Mouse (Mus musculus): ENCODE results near the gene Syt15. TPM values are rescaled to one million over a fixed set of nuclear protein-coding genes. Genes with fewer than 3 reads are reported as not detected.
A peak's percentile ranks its signal among the peaks of the same experiment; 100 is the strongest.
"Not testable (repeated sequence)": the region's sequence is repeated elsewhere in the genome, so short reads cannot be mapped to it uniquely, and the experiment has no call there.

Gene Syt15
- polyA plus RNA-seq, 1 experiment from 2014 or later: not detected

DNA sequence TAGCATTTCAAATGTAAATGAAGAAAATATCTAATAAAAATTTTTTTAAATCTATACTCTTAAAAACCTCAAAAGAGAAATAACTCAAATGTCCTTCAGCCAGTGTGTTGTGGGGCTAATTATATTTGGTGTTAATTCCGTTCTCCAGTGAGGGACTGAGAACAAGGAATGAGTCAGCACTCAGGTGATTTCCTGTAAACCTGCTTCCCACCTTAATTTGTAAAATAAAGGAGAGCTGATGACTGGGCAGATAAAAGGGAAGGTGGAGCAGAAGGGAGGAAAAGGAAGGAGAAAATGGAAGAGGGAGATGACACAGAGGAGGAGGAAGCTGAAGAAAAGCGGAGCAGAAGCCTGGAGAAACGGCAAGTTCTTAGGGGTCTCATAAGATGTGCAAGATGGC lies 39.1 kb downstream of the Syt15 start:
- WGBS: 77% methylated on average over 3 of the region's 3 CpGs
- not testable (repeated sequence) for H3K9ac ChIP-seq (replicated peaks; ENCODE audit: low read length); DNase-seq (ENCODE audit: low spot score); H3K27ac ChIP-seq (replicated peaks; ENCODE audit: low read depth, low read length); H3K36me3 ChIP-seq (replicated peaks; ENCODE audit: control insufficient read depth, insufficient read depth, low read depth, low read length); H3K4me2 ChIP-seq (ENCODE audit: low read depth, low read length); H3K4me3 ChIP-seq (ENCODE audit: low read depth, low read length); H3K9me3 ChIP-seq (replicated peaks; ENCODE audit: control insufficient read depth, low read length); ATAC-seq (replicated peaks; ENCODE audit: insufficient number of reproducible peaks, low FRiP score, low TSS enrichment, low read depth); H3K27me3 ChIP-seq (ENCODE audit: control insufficient read depth, insufficient read depth, low read length); H3K4me1 ChIP-seq (ENCODE audit: control insufficient read depth, insufficient read depth, low read length)

DNA sequence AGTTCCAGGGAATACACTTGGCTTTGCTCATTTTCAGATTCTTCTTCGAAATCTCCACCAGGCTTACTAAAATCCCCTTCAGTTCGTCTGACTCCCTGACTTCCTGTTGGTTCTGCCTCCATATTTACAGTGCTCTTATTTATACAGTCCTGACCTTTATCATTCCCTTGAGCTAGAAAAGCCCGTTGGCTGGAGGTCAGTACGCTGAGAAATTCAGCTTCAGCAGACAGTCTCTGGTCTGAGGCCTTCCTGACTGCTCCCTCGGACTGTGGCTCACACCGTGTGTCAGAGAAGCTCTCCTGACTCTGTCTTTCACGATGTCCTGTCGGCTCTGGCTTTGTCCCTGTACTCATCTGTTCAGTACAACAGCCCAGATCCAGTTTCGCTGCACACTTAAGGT lies 48.7 kb downstream of the Syt15 start:
- no peaks in the 10 kb centered on the region for H3K27me3 ChIP-seq (ENCODE audit: control insufficient read depth, insufficient read depth, low read length)
- H3K36me3 ChIP-seq (replicated peaks; ENCODE audit: control insufficient read depth, insufficient read depth, low read depth, low read length): no peaks in the 10 kb centered on the region
- H3K9me3 ChIP-seq (replicated peaks; ENCODE audit: control insufficient read depth, low read length): no peaks in the 10 kb centered on the region
- no peaks in the 10 kb centered on the region for H3K4me1 ChIP-seq (ENCODE audit: control insufficient read depth, insufficient read depth, low read length)
- ATAC-seq (replicated peaks; ENCODE audit: insufficient number of reproducible peaks, low FRiP score, low TSS enrichment, low read depth) (no peak), DNase-seq (ENCODE audit: low spot score) (no peak)
- no peak overlapping the region for H3K4me2 ChIP-seq (ENCODE audit: low read depth, low read length)
- H3K9ac ChIP-seq (replicated peaks; ENCODE audit: low read length): no peak overlapping the region
- no peak overlapping the region for H3K4me3 ChIP-seq (ENCODE audit: low read depth, low read length)
- no peak overlapping the region for H3K27ac ChIP-seq (replicated peaks; ENCODE audit: low read depth, low read length)
- 72% methylated on average over 9 of the region's 9 CpGs for WGBS

DNA sequence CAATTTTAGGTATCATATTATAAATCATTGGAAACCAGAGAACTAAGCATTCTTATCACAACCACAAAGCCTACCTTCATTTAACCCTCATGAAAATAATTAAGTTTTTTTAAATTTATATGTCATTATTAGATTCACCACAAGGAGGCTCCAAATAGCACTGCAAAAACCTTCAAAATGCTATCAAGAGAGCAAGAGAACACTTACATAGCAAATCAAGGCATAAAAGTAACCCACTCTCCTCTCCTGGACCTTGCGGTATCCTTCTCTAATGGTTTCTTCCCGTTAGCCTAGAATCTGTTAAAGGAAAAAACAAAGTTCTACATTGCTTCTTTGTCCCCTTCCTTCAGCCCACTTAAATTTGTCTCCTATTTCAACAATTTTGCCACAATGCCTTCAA lies 53.9 kb downstream of the Syt15 start:
- Histone ChIP-seq H3K4me2 (ENCODE audit: low read depth, low read length) (no peak overlapping the region), H3K9ac (replicated peaks; ENCODE audit: low read length) (no peak overlapping the region), H3K36me3 (replicated peaks; ENCODE audit: control insufficient read depth, insufficient read depth, low read depth, low read length) (no peaks in the 10 kb centered on the region), H3K27me3 (ENCODE audit: control insufficient read depth, insufficient read depth, low read length) (no peaks in the 10 kb centered on the region), H3K4me3 (ENCODE audit: low read depth, low read length) (no peak overlapping the region), H3K9me3 (replicated peaks; ENCODE audit: control insufficient read depth, low read length) (no peaks in the 10 kb centered on the region), H3K27ac (replicated peaks; ENCODE audit: low read depth, low read length) (no peak overlapping the region), H3K4me1 (ENCODE audit: control insufficient read depth, insufficient read depth, low read length) (no peaks in the 10 kb centered on the region)
- WGBS: 61% methylated on average over 2 of the region's 2 CpGs
- peak; percentile 44 for DNase-seq (ENCODE audit: low spot score)
- no peak for ATAC-seq (replicated peaks; ENCODE audit: insufficient number of reproducible peaks, low FRiP score, low TSS enrichment, low read depth)

DNA sequence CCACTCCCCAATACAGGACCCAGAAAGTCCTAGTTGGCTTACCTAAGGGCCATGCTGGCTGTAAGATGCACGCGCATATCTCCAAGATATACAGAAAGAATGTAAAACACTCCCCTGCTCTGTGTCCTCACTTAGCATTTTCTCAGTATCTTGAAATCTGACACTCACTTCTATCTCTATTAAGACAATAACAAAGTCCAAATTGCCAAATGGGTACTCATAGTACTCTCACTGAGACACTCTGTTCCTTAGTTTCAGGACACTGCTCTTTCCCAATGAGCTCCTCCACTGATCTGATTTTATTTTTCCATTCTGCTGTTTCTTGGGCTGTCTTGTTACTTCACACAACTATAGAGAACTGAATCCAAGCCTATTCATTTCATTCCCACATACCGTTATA lies 54.7 kb downstream of the Syt15 start:
- 95% methylated on average over 3 of the region's 3 CpGs for WGBS
- DNase-seq (ENCODE audit: low spot score) (no peak), ATAC-seq (replicated peaks; ENCODE audit: insufficient number of reproducible peaks, low FRiP score, low TSS enrichment, low read depth) (no peak)

DNA sequence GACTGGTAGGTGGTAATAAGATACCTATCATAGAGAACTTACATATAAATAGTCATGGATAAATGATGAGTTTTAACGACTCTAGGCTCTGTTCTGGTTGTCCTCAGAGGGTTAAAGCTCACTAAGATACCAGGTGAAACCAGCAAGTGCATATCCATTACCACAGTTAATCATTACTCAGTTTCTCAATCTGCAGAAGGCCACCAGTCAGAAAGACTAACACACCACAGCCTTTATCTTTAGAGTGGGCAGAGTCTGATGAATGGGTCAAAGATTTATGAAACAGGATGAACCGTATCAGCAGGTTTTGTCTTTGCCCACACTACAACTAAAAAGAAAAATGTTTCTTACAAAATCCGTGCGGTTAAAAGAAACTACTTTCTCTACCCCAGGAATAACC lies 55.8 kb downstream of the Syt15 start:
- no peak overlapping the region for H3K27ac ChIP-seq (replicated peaks; ENCODE audit: low read depth, low read length)

More for the DNA sequence above, 54.7 kb downstream of the Syt15 start:
- Histone ChIP-seq H3K27ac (replicated peaks; ENCODE audit: low read depth, low read length) (no peak overlapping the region), H3K27me3 (ENCODE audit: control insufficient read depth, insufficient read depth, low read length) (no peaks in the 10 kb centered on the region), H3K9ac (replicated peaks; ENCODE audit: low read length) (no peak overlapping the region), H3K4me3 (ENCODE audit: low read depth, low read length) (no peak overlapping the region), H3K36me3 (replicated peaks; ENCODE audit: control insufficient read depth, insufficient read depth, low read depth, low read length) (no peaks in the 10 kb centered on the region), H3K9me3 (replicated peaks; ENCODE audit: control insufficient read depth, low read length) (no peaks in the 10 kb centered on the region), H3K4me2 (ENCODE audit: low read depth, low read length) (no peak overlapping the region), H3K4me1 (ENCODE audit: control insufficient read depth, insufficient read depth, low read length) (no peaks in the 10 kb centered on the region)

DNA sequence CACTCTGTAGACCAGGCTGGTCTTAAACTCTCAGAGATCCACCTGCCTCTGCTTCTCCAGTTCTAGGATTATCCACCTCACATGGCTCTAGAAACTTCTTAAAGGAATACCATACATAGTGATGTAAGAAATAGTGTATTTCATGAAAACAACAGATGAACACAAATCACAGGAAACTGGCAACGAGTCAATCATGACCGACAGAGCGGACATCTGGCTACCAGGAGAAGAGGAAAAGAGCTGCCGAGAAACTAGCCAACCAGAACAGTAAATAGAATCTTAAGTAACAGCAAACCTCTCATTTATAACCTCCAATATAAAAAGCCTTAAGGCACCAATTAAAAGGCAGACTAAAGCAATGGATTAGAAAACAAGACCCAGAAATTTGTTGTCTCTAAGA lies 60.3 kb downstream of the Syt15 start:
- DNase-seq (ENCODE audit: low spot score) (no peak), ATAC-seq (replicated peaks; ENCODE audit: insufficient number of reproducible peaks, low FRiP score, low TSS enrichment, low read depth) (no peak)
- WGBS: 72% methylated on average over 4 of the region's 4 CpGs

More for the DNA sequence above, 55.8 kb downstream of the Syt15 start:
- WGBS: 87% methylated on average over 4 of the region's 4 CpGs
- no peak for ATAC-seq (replicated peaks; ENCODE audit: insufficient number of reproducible peaks, low FRiP score, low TSS enrichment, low read depth)
- Histone ChIP-seq H3K4me3 (ENCODE audit: low read depth, low read length) (no peak overlapping the region), H3K9me3 (replicated peaks; ENCODE audit: control insufficient read depth, low read length) (no peaks in the 10 kb centered on the region), H3K4me2 (ENCODE audit: low read depth, low read length) (no peak overlapping the region), H3K4me1 (ENCODE audit: control insufficient read depth, insufficient read depth, low read length) (no peaks in the 10 kb centered on the region), H3K36me3 (replicated peaks; ENCODE audit: control insufficient read depth, insufficient read depth, low read depth, low read length) (no peaks in the 10 kb centered on the region), H3K9ac (replicated peaks; ENCODE audit: low read length) (no peak overlapping the region), H3K27me3 (ENCODE audit: control insufficient read depth, insufficient read depth, low read length) (no peaks in the 10 kb centered on the region)
- DNase-seq (ENCODE audit: low spot score): no peak

More for the DNA sequence above, 60.3 kb downstream of the Syt15 start:
- H3K36me3 ChIP-seq (replicated peaks; ENCODE audit: control insufficient read depth, insufficient read depth, low read depth, low read length): no peaks in the 10 kb centered on the region
- no peaks in the 10 kb centered on the region for H3K9me3 ChIP-seq (replicated peaks; ENCODE audit: control insufficient read depth, low read length)
- no peaks in the 10 kb centered on the region for H3K4me1 ChIP-seq (ENCODE audit: control insufficient read depth, insufficient read depth, low read length)
- no peak overlapping the region for H3K9ac ChIP-seq (replicated peaks; ENCODE audit: low read length)
- no peaks in the 10 kb centered on the region for H3K27me3 ChIP-seq (ENCODE audit: control insufficient read depth, insufficient read depth, low read length)
- H3K4me3 ChIP-seq (ENCODE audit: low read depth, low read length): no peak overlapping the region
- no peak overlapping the region for H3K27ac ChIP-seq (replicated peaks; ENCODE audit: low read depth, low read length)
- H3K4me2 ChIP-seq (ENCODE audit: low read depth, low read length): no peak overlapping the region

Other genes starting within 250 kb of the Syt15 start
- 0.43 and 0.56 TPM in 2 replicates for gene Zfp488, start 240.8 kb upstream of the Syt15 start, polyA plus RNA-seq (2014; fragmentation: Nextera tagmentation; extraction: Ambion mirVana)
- not detected in 2 replicates for gene Gm30083, start 204.4 kb upstream of the Syt15 start, polyA plus RNA-seq (2014; fragmentation: Nextera tagmentation; extraction: Ambion mirVana)
- not detected in 2 replicates for gene Gm5460, start 202.8 kb upstream of the Syt15 start, polyA plus RNA-seq (2014; fragmentation: Nextera tagmentation; extraction: Ambion mirVana)
- gene Antxrl, start 166.9 kb upstream of the Syt15 start, polyA plus RNA-seq (2014; fragmentation: Nextera tagmentation; extraction: Ambion mirVana): not detected in 2 replicates
- gene Anxa8, start 133.6 kb upstream of the Syt15 start, polyA plus RNA-seq (2014; fragmentation: Nextera tagmentation; extraction: Ambion mirVana): 5.3 and 6.6 TPM in 2 replicates
- gene A630023A22Rik, start 116.8 kb upstream of the Syt15 start, polyA plus RNA-seq (2014; fragmentation: Nextera tagmentation; extraction: Ambion mirVana): not detected in 2 replicates
- 0.20 TPM in 1 of 2 replicates, not detected in the other for gene Npy4r, start 67.1 kb upstream of the Syt15 start, polyA plus RNA-seq (2014; fragmentation: Nextera tagmentation; extraction: Ambion mirVana)
- gene Gprin2, start 17.9 kb upstream of the Syt15 start, polyA plus RNA-seq (2014; fragmentation: Nextera tagmentation; extraction: Ambion mirVana): 0.32 and 0.36 TPM in 2 replicates
- gene Shld2, start 90.9 kb downstream of the Syt15 start, polyA plus RNA-seq (2014; fragmentation: Nextera tagmentation; extraction: Ambion mirVana): 10.0 and 11.6 TPM in 2 replicates
- 97.2 and 97.5 TPM in 2 replicates for gene Glud1, start 91.1 kb downstream of the Syt15 start, polyA plus RNA-seq (2014; fragmentation: Nextera tagmentation; extraction: Ambion mirVana)
- gene Fam25c, start 135.8 kb downstream of the Syt15 start, polyA plus RNA-seq (2014; fragmentation: Nextera tagmentation; extraction: Ambion mirVana): not detected in 2 replicates
- 50.6 and 76.6 TPM in 2 replicates for gene Sncg, start 155.2 kb downstream of the Syt15 start, polyA plus RNA-seq (2014; fragmentation: Nextera tagmentation; extraction: Ambion mirVana)
- 5.4 and 5.8 TPM in 2 replicates for gene Mmrn2, start 155.9 kb downstream of the Syt15 start, polyA plus RNA-seq (2014; fragmentation: Nextera tagmentation; extraction: Ambion mirVana)

Measured in embryonic facial prominence, embryonic 11.5 days (tissue).